Mouse (Mus musculus): ENCODE results near the gene Rabepk. TPM values are rescaled to one million over a fixed set of nuclear protein-coding genes. Genes with fewer than 3 reads are reported as not detected.
"Not testable (repeated sequence)": the region's sequence is repeated elsewhere in the genome, so short reads cannot be mapped to it uniquely, and the experiment has no call there.

Rabepk gene
- total RNA-seq, 2 experiments from 2014 or later: 22.9 to 25.2 TPM

- intact Hi-C loops (cut with DNase I): no loop called here
- DNase-seq: no peak
These were observed 29.7 kb downstream of the Rabepk start for GRCm38 (mm10) chr2:34770049-34770448.

- DNase-seq: no peak
- intact Hi-C loops (cut with DNase I): no loop called here
These were observed 34.9 kb downstream of the Rabepk start for GRCm38 (mm10) chr2:34764801-34765200.

- no peak for DNase-seq
These were observed 36.8 kb downstream of the Rabepk start for GRCm38 (mm10) chr2:34762872-34763271.

GRCm38 (mm10) chr2:34762174-34762573, 37.5 kb downstream of the Rabepk start:
- intact Hi-C loops (cut with DNase I): no loop called here
- no peak for DNase-seq

More at GRCm38 (mm10) chr2:34762872-34763271, 36.8 kb downstream of the Rabepk start:
- intact Hi-C loops (cut with DNase I): no loop called here

GRCm38 (mm10) chr2:34761272-34761671, 38.4 kb downstream of the Rabepk start:
- DNase-seq; intact Hi-C loops (cut with DNase I): not testable (repeated sequence)

GRCm38 (mm10) chr2:34757341-34757740, 42.4 kb downstream of the Rabepk start:
- no peak for DNase-seq
- intact Hi-C loops (cut with DNase I): no loop called here

GRCm38 (mm10) chr2:34754551-34755358, 45.0 kb downstream of the Rabepk start, which contains the start of gene Gapvd1:
Gene Gapvd1 (minus strand): TSS chr2:34755232.
- intact Hi-C loops (cut with DNase I): no loop called here
- DNase-seq: peak; percentile 18

- intact Hi-C loops (cut with DNase I): no loop called here
- peak; percentile 92 for DNase-seq
These were observed 45.7 kb downstream of the Rabepk start for GRCm38 (mm10) chr2:34753811-34754550.

GRCm38 (mm10) chr2:34750245-34750644, 49.5 kb downstream of the Rabepk start:
- DNase-seq: no peak

GRCm38 (mm10) chr2:34748479-34748878, 51.2 kb downstream of the Rabepk start:
- DNase-seq: no peak
- intact Hi-C loops (cut with DNase I): no loop called here

More at GRCm38 (mm10) chr2:34750245-34750644, 49.5 kb downstream of the Rabepk start:
- intact Hi-C loops (cut with DNase I): no loop called here

- intact Hi-C loops (cut with DNase I): no loop called here
- no peak for DNase-seq
These were observed 54.0 kb downstream of the Rabepk start for GRCm38 (mm10) chr2:34745673-34746072.

GRCm38 (mm10) chr2:34744476-34744875, 55.2 kb downstream of the Rabepk start:
- intact Hi-C loops (cut with DNase I): no loop called here
- DNase-seq: no peak

GRCm38 (mm10) chr2:34742675-34743074, 57.0 kb downstream of the Rabepk start:
- intact Hi-C loops (cut with DNase I): no loop called here
- no peak for DNase-seq

GRCm38 (mm10) chr2:34741390-34742159, 58.1 kb downstream of the Rabepk start:
- intact Hi-C loops (cut with DNase I): no loop called here
- DNase-seq: no peak

- intact Hi-C loops (cut with DNase I): no loop called here
These were observed 59.9 kb downstream of the Rabepk start for GRCm38 (mm10) chr2:34739684-34740391.

GRCm38 (mm10) chr2:34737911-34738310, 61.8 kb downstream of the Rabepk start:
- intact Hi-C loops (cut with DNase I): no loop called here
- no peak for DNase-seq

More at GRCm38 (mm10) chr2:34739684-34740391, 59.9 kb downstream of the Rabepk start:
- no peak for DNase-seq

- no peak for DNase-seq
- intact Hi-C loops (cut with DNase I): no loop called here
These were observed 63.1 kb downstream of the Rabepk start for GRCm38 (mm10) chr2:34736626-34737025.
